Comparison of ENCODE assay signal across 18 mouse cellular contexts in genomic region chr9:111428698-111429362, GRCm38 (mm10). TPM values are rescaled to one million over a fixed set of nuclear protein-coding genes. Genes with fewer than 3 reads are reported as not detected.
DNase-seq lines count a peak whose midpoint lies in the region; ATAC-seq and TF ChIP-seq lines count a peak whose summit lies in the region.
"Had no signal": no experiment of that assay in that cellular context is flagged by ENCODE, and none has a peak within 500 bp of the region (broad histone marks: within the 10 kb centered on the region; RNA-seq: fewer than 3 reads in every experiment).

No protein-coding gene starts in this region.

- no peak for TF ChIP-seq POLR2A in thymus, adult 2 months (IDR thresholded peaks at IDR 0.05; ENCODE audit: control insufficient read depth, extremely low read depth, insufficient read depth, low read length, poor library complexity)

- H3K9me3 ChIP-seq in intestine, embryonic 15.5 days = no peaks in the 10 kb centered on the region
- H3K9me3 ChIP-seq: hindbrain, embryonic 12.5 days; midbrain, embryonic 10.5 days had no signal

- 86% methylated on average over 8 of the region's 8 CpGs for WGBS in thymus, adult 2 months
- 65% methylated on average over 8 of the region's 8 CpGs for WGBS in intestine, embryonic 15.5 days

- no peak overlapping the region for H3K27ac ChIP-seq in gastrocnemius, adult 2 months
- H3K27ac ChIP-seq in thymus, adult 2 months (ENCODE audit: control insufficient read depth, insufficient read depth, low read length) = no peak overlapping the region
- no peak overlapping the region for H3K27ac ChIP-seq in intestine, embryonic 15.5 days
- H3K27ac ChIP-seq: hindbrain, embryonic 12.5 days; midbrain, embryonic 10.5 days had no signal

- ATAC-seq in granulocyte monocyte progenitor cell, adult 5-6 weeks (replicated peaks; ENCODE audit: poor library complexity, severe bottlenecking) = peak; percentile 96
- ATAC-seq in intestine, embryonic 15.5 days = no peak
- ATAC-seq: forebrain, embryonic 14.5 days; inflammation-experienced regulatory T-cells, adult 6 months had no signal

- H3K36me3 ChIP-seq in thymus, adult 2 months (ENCODE audit: control insufficient read depth, insufficient read depth, low read length) = no peaks in the 10 kb centered on the region
- no peaks in the 10 kb centered on the region for H3K36me3 ChIP-seq in intestine, embryonic 15.5 days
- H3K36me3 ChIP-seq: G1E; hindbrain, embryonic 12.5 days; midbrain, embryonic 10.5 days had no signal

- DNase-seq in gastrocnemius, adult 2 months = peak; percentile 31
- DNase-seq in gastrocnemius, adult 8-10 months (ENCODE audit: low spot score in 2 of 2) = no peak
- peak; percentile 11 for DNase-seq in 416B (ENCODE audit: low read depth)
- DNase-seq in lung, postnatal 4 days = peak; percentile 19 to 56
- DNase-seq in thymus, adult 2 months = no peak
- DNase-seq in right cerebral cortex, postnatal 14 days = no peak
- DNase-seq: cerebellum, adult 9-10 months; left cerebral cortex, postnatal 4 days; liver; thymus, postnatal 25 days had no signal

- no peaks in the 10 kb centered on the region for H3K27me3 ChIP-seq in thymus, adult 2 months (ENCODE audit: control insufficient read depth, insufficient read depth, low read length)
- H3K27me3 ChIP-seq in intestine, embryonic 15.5 days (replicated peaks) = no peaks in the 10 kb centered on the region
- H3K27me3 ChIP-seq: hindbrain, embryonic 12.5 days had no signal

- no peaks in the 10 kb centered on the region for H3K4me1 ChIP-seq in thymus, adult 2 months (replicated peaks; ENCODE audit: control insufficient read depth, insufficient read depth, low read length)
- no peaks in the 10 kb centered on the region for H3K4me1 ChIP-seq in intestine, embryonic 15.5 days (replicated peaks)

- H3K4me3 ChIP-seq in gastrocnemius, adult 2 months = no peak overlapping the region
- H3K4me3 ChIP-seq in thymus, adult 2 months (ENCODE audit: control insufficient read depth, insufficient read depth, low read length) = no peak overlapping the region
- H3K4me3 ChIP-seq in intestine, embryonic 15.5 days (replicated peaks) = no peak overlapping the region
- H3K4me3 ChIP-seq: hindbrain, embryonic 12.5 days; midbrain, embryonic 10.5 days had no signal

- intact Hi-C loops in gastrocnemius, adult 2 months (cut with DNase I) = no loop called here

- H3K9ac ChIP-seq in intestine, embryonic 15.5 days = no peak overlapping the region
- H3K9ac ChIP-seq: hindbrain, embryonic 12.5 days; lung, embryonic 14.5 days had no signal

- TF ChIP-seq CTCF in gastrocnemius, adult 2 months (IDR thresholded peaks at IDR 0.05) = no peak
- TF ChIP-seq CTCF in thymus, adult 2 months (IDR thresholded peaks at IDR 0.05; ENCODE audit: borderline replicate concordance, control insufficient read depth, extremely low read depth, insufficient read depth, low read length, poor library complexity) = no peak

- H3K4me2 ChIP-seq in intestine, embryonic 15.5 days (replicated peaks) = no peak overlapping the region
- H3K4me2 ChIP-seq: hindbrain, embryonic 12.5 days; lung, embryonic 14.5 days had no signal

RNA-seq across cellular contexts. Expression of gene Dclk3, which starts 10.1 kb away (rescaled TPM):
- under 1 TPM; 0.41 to 0.50 TPM for total RNA-seq in gastrocnemius, adult 2 months (2021)
- under 1 TPM; 0.12 to 0.44 (median 0.36) TPM for total RNA-seq in gastrocnemius, adult 8-10 months (2022)
- not detected in 2 replicates for total RNA-seq in granulocyte monocyte progenitor cell, adult 5-6 weeks (2014; fragmentation: Nextera tagmentation)
- total RNA-seq in granulocyte monocyte progenitor cell, adult 5-6 weeks (2017) = not detected in 2 replicates
- polyA plus RNA-seq in thymus, adult 2 months (2012; rRNA removed) = 0.05 and 0.09 TPM in 2 replicates
- polyA plus RNA-seq in intestine, embryonic 15.5 days (2015; fragmentation: Nextera tagmentation; extraction: Ambion mirVana) = 0.67 and 0.75 TPM in 2 replicates
- polyA plus RNA-seq: G1E; inflammation-experienced regulatory T-cells, adult 6 months; lung, embryonic 14.5 days had no signal

Comparison
In these comparisons a context has a peak if more than half of its experiments do, and no peak if none do; other contexts are left out.
1. DNase-seq: peak in gastrocnemius, adult 2 months (single experiment), 416B (single experiment) and lung, postnatal 4 days (2 of 2); none in gastrocnemius, adult 8-10 months (0 of 2), thymus, adult 2 months (single experiment) and right cerebral cortex, postnatal 14 days (single experiment).